Mouse (Mus musculus): Measurements from ENCODE around the gene Zbtb22.

The Zbtb22 gene

GRCm38 (mm10) chr17:33908331-33909076 lies 7.2 kb upstream of the Zbtb22 start:
- DNase-seq: no peak

- peak; percentile 99 for DNase-seq
Measured at GRCm38 (mm10) chr17:33909077-33909868, 6.4 kb upstream of the Zbtb22 start, which contains the start of gene Daxx. Gene Daxx, plus strand, starts transcription at chr17:33909414.

- no peak for DNase-seq
Measured at GRCm38 (mm10) chr17:33909869-33910250, 5.8 kb upstream of the Zbtb22 start.

GRCm38 (mm10) chr17:33910346-33911051 lies 5.2 kb upstream of the Zbtb22 start:
- no peak for DNase-seq

- no peak for DNase-seq
Measured at GRCm38 (mm10) chr17:33911052-33911812, 4.5 kb upstream of the Zbtb22 start.

GRCm38 (mm10) chr17:33911813-33912414 lies 3.8 kb upstream of the Zbtb22 start:
- no peak for DNase-seq

- DNase-seq: no peak
Measured at GRCm38 (mm10) chr17:33913264-33913663, 2.4 kb upstream of the Zbtb22 start.

- DNase-seq: no peak
Measured at GRCm38 (mm10) chr17:33913905-33914304, 1.8 kb upstream of the Zbtb22 start.

- no peak for DNase-seq
Measured at GRCm38 (mm10) chr17:33914969-33915391, 724 bp upstream of the Zbtb22 start.

GRCm38 (mm10) chr17:33916294-33916693 lies 590 bp downstream of the Zbtb22 start:
- no peak for DNase-seq

GRCm38 (mm10) chr17:33916847-33917655 lies 1.3 kb downstream of the Zbtb22 start:
- DNase-seq: peak; percentile 41

- DNase-seq: no peak
Measured at GRCm38 (mm10) chr17:33917656-33918292, 2.1 kb downstream of the Zbtb22 start.

GRCm38 (mm10) chr17:33918293-33919203 lies 2.8 kb downstream of the Zbtb22 start:
- no peak for DNase-seq

GRCm38 (mm10) chr17:33919351-33920281 lies 3.9 kb downstream of the Zbtb22 start:
- DNase-seq: peak; percentile 91

- peak; percentile 82 for DNase-seq
Measured at GRCm38 (mm10) chr17:33920282-33921097, 4.8 kb downstream of the Zbtb22 start.

GRCm38 (mm10) chr17:33921361-33921760 lies 5.7 kb downstream of the Zbtb22 start:
- DNase-seq: no peak

GRCm38 (mm10) chr17:33924577-33925283 lies 9.0 kb downstream of the Zbtb22 start:
- no peak for DNase-seq

All from kidney, adult 11 months (tissue).